Comparison of ENCODE assay signal across 38 mouse cellular contexts in the genomic region with DNA sequence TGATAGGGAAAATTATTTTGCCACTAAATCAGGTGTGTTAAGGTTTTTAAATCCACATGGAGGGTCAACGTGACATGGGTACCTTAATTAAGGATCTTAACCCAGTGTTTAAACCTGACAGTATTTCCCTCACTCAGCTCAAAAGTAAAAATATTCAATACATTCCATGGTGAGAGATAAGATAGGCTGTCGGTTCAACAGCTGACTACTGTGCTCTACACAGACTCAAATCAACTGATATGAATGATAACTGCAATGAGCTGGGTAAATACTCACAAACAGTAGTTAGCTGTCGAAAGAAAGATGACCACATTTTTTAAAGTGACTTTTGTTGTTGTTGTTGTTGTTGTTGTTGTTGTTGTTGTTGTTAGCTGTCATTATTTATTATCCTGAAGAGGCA. TPM values are rescaled to one million over a fixed set of nuclear protein-coding genes. Genes with fewer than 3 reads are reported as not detected.
"Had no signal": no experiment of that assay in that cellular context is flagged by ENCODE, and none has a peak within 500 bp of the region (broad histone marks: within the 10 kb centered on the region; RNA-seq: fewer than 3 reads in every experiment).

No protein-coding gene starts in this region.

- H3K4me1 ChIP-seq: limb, embryonic 10.5 days; limb, embryonic 12.5 days; limb, embryonic 13.5 days; limb, embryonic 15.5 days; liver, embryonic 12.5 days; liver, embryonic 13.5 days; liver, embryonic 15.5 days; lung, embryonic 15.5 days; megakaryocyte, embryonic 14.5 days; midbrain, embryonic 10.5 days; midbrain, embryonic 12.5 days; midbrain, embryonic 13.5 days; midbrain, embryonic 15.5 days had no signal

- H3K27me3 ChIP-seq: limb, embryonic 12.5 days; limb, embryonic 13.5 days; limb, embryonic 15.5 days; liver, embryonic 12.5 days; liver, embryonic 13.5 days; liver, embryonic 15.5 days; lung, embryonic 15.5 days; megakaryocyte, embryonic 14.5 days; midbrain, embryonic 12.5 days; midbrain, embryonic 13.5 days; midbrain, embryonic 15.5 days had no signal

- H3K9me3 ChIP-seq: limb, embryonic 10.5 days; limb, embryonic 12.5 days; limb, embryonic 13.5 days; limb, embryonic 15.5 days; liver, embryonic 12.5 days; liver, embryonic 13.5 days; liver, embryonic 15.5 days; lung, embryonic 15.5 days; megakaryocyte, embryonic 14.5 days; midbrain, embryonic 10.5 days; midbrain, embryonic 12.5 days; midbrain, embryonic 13.5 days; midbrain, embryonic 15.5 days had no signal

- H3K9ac ChIP-seq: limb, embryonic 12.5 days; limb, embryonic 13.5 days; limb, embryonic 15.5 days; liver, embryonic 12.5 days; liver, embryonic 13.5 days; liver, embryonic 14.5 days; liver, embryonic 15.5 days; liver, postnatal 0 days; lung, embryonic 14.5 days; lung, embryonic 15.5 days; midbrain, embryonic 12.5 days; midbrain, embryonic 13.5 days; midbrain, embryonic 15.5 days had no signal

- H3K27ac ChIP-seq: left cerebral cortex, adult 2 months; limb, embryonic 10.5 days; limb, embryonic 12.5 days; limb, embryonic 13.5 days; limb, embryonic 15.5 days; liver, embryonic 12.5 days; liver, embryonic 13.5 days; liver, embryonic 14.5 days; liver, embryonic 15.5 days; lung, embryonic 15.5 days; macrophage; midbrain, embryonic 10.5 days; midbrain, embryonic 12.5 days; midbrain, embryonic 13.5 days; midbrain, embryonic 15.5 days had no signal

- H3K4me3 ChIP-seq: left cerebral cortex, adult 2 months; limb, embryonic 10.5 days; limb, embryonic 12.5 days; limb, embryonic 13.5 days; limb, embryonic 15.5 days; liver, embryonic 12.5 days; liver, embryonic 13.5 days; liver, embryonic 15.5 days; lung, embryonic 15.5 days; megakaryocyte, embryonic 14.5 days; midbrain, embryonic 10.5 days; midbrain, embryonic 12.5 days; midbrain, embryonic 13.5 days; midbrain, embryonic 15.5 days; myocyte had no signal

- H3K36me3 ChIP-seq: limb, embryonic 13.5 days; limb, embryonic 15.5 days; liver, embryonic 12.5 days; liver, embryonic 13.5 days; liver, embryonic 15.5 days; lung, embryonic 15.5 days; midbrain, embryonic 13.5 days; midbrain, embryonic 15.5 days had no signal

- DNase-seq: left cerebral cortex, postnatal 4 days; liver; liver, embryonic 13.5 days; liver, postnatal 0 days; lung, adult 18-20 months; lung, adult 2 months; lung, embryonic 14.5 days; lung, postnatal 14 days; lung, postnatal 36 days; lung, postnatal 4 days; midbrain, embryonic 14.5 days had no signal

- ATAC-seq: liver, embryonic 12.5 days; liver, postnatal 0 days; lung, postnatal 0 days; midbrain, embryonic 13.5 days; midbrain, embryonic 15.5 days; midbrain, embryonic 16.5 days had no signal

RNA-seq across cellular contexts. Expression of a gene that starts 41.7 kb away (rescaled TPM):
- total RNA-seq: liver, adult 2 months; monocyte, adult 5-6 weeks had no signal
- polyA plus RNA-seq: limb, embryonic 10.5 days; limb, embryonic 11.5 days; limb, embryonic 12.5 days; limb, embryonic 13.5 days; limb, embryonic 14.5 days; limb, embryonic 15.5 days; liver, adult 2 months; liver, embryonic 11.5 days; liver, embryonic 12.5 days; liver, embryonic 13.5 days; liver, embryonic 14.5 days; liver, embryonic 15.5 days; liver, embryonic 16.5 days; liver, postnatal 0 days; lung, adult 2 months; lung, embryonic 14.5 days; lung, embryonic 15.5 days; lung, embryonic 16.5 days; lung, postnatal 0 days; macrophage; midbrain, embryonic 10.5 days; midbrain, embryonic 11.5 days; myocyte; neural tube, embryonic 11.5 days had no signal
